Mouse (Mus musculus) left cerebral cortex, adult 8-10 months (tissue): Measurements from ENCODE around the gene Slc6a2. TPM values are rescaled to one million over a fixed set of nuclear protein-coding genes. Genes with fewer than 3 reads are reported as not detected.

Experiments
- DNase-seq, 2 experiments: peaks; one replicate each; pipeline ENCODE4 v3.0.0; 2022; ENCODE audit warnings: low spot score in 2 of 2
- total RNA-seq, 4 experiments: library from RNA; stranded (reverse); gene quantifications; 2 replicates each; pipeline ENCODE4 v1.2.4; 2022

Slc6a2 gene
- under 1 TPM; 0.11 to 0.27 (median 0.20) TPM for total RNA-seq

GRCm38 (mm10) chr8:92959779-92960178 lies at the start of gene Slc6a2:
Slc6a2 (plus strand) TSS chr8:92960079.
- no peak for DNase-seq

GRCm38 (mm10) chr8:92911477-92911876 lies 48.4 kb upstream of the Slc6a2 start:
- DNase-seq, result no peak

GRCm38 (mm10) chr8:92913396-92913795 lies 46.5 kb upstream of the Slc6a2 start:
- DNase-seq, result no peak

GRCm38 (mm10) chr8:92916082-92916481 lies 43.8 kb upstream of the Slc6a2 start:
- DNase-seq, result no peak

- DNase-seq, result no peak
These were observed 38.1 kb upstream of the Slc6a2 start for GRCm38 (mm10) chr8:92921768-92922167.

GRCm38 (mm10) chr8:92928986-92929385 lies 30.9 kb upstream of the Slc6a2 start:
- DNase-seq, result no peak

GRCm38 (mm10) chr8:92938056-92938455 lies 21.8 kb upstream of the Slc6a2 start:
- no peak for DNase-seq

GRCm38 (mm10) chr8:92949071-92949470 lies 10.8 kb upstream of the Slc6a2 start:
- no peak for DNase-seq

GRCm38 (mm10) chr8:92950639-92951371 lies 9.1 kb upstream of the Slc6a2 start:
- no peak for DNase-seq

GRCm38 (mm10) chr8:92954044-92954443 lies 5.8 kb upstream of the Slc6a2 start:
- DNase-seq, result no peak

- DNase-seq, result no peak
These were observed 602 bp downstream of the Slc6a2 start for GRCm38 (mm10) chr8:92960451-92960911.

GRCm38 (mm10) chr8:92961088-92961487 lies 1.2 kb downstream of the Slc6a2 start:
- no peak for DNase-seq

- DNase-seq, result no peak
These were observed 4.7 kb downstream of the Slc6a2 start for GRCm38 (mm10) chr8:92964556-92964955.

- no peak for DNase-seq
These were observed 13.1 kb downstream of the Slc6a2 start for GRCm38 (mm10) chr8:92972949-92973348.

- no peak for DNase-seq
These were observed 16.8 kb downstream of the Slc6a2 start for GRCm38 (mm10) chr8:92976656-92977055.

GRCm38 (mm10) chr8:92982491-92982890 lies 22.6 kb downstream of the Slc6a2 start:
- no peak for DNase-seq

- DNase-seq, result no peak
These were observed 24.5 kb downstream of the Slc6a2 start for GRCm38 (mm10) chr8:92984376-92984775.

GRCm38 (mm10) chr8:92996840-92997239 lies 37.0 kb downstream of the Slc6a2 start:
- peak in 1 of 2 experiments; percentile 20 for DNase-seq

- DNase-seq, result peak in 1 of 2 experiments; percentile 17
These were observed 38.7 kb downstream of the Slc6a2 start for GRCm38 (mm10) chr8:92998600-92998999.

- DNase-seq, result no peak
These were observed 50.4 kb downstream of the Slc6a2 start for GRCm38 (mm10) chr8:93010286-93010685.

- DNase-seq, result peak; percentile 48 to 86
These were observed 51.6 kb downstream of the Slc6a2 start for GRCm38 (mm10) chr8:93011439-93011838.

- DNase-seq, result no peak
These were observed 52.3 kb downstream of the Slc6a2 start for GRCm38 (mm10) chr8:93012226-93012625.

- no peak for DNase-seq
These were observed 54.4 kb downstream of the Slc6a2 start for GRCm38 (mm10) chr8:93014300-93014699.
